20 mouse cellular contexts compared by ENCODE assay signal in genomic region chrX:134160442-134160841, GRCm38 (mm10). TPM values are rescaled to one million over a fixed set of nuclear protein-coding genes. Genes with fewer than 3 reads are reported as not detected.
"Had no signal": no experiment of that assay in that cellular context is flagged by ENCODE, and none has a peak within 500 bp of the region (broad histone marks: within the 10 kb centered on the region; RNA-seq: fewer than 3 reads in every experiment).

No protein-coding gene starts in this region.

- H3K27ac ChIP-seq: left cerebral cortex, adult 2 months; limb, embryonic 15.5 days; liver, embryonic 13.5 days; midbrain, embryonic 10.5 days; neural tube, embryonic 12.5 days; stomach, embryonic 15.5 days had no signal

- H3K4me1 ChIP-seq: liver, embryonic 13.5 days; neural tube, embryonic 12.5 days; stomach, embryonic 15.5 days had no signal

- H3K27me3 ChIP-seq: stomach, embryonic 15.5 days had no signal

- H3K9me3 ChIP-seq: limb, embryonic 15.5 days; liver, embryonic 13.5 days; midbrain, embryonic 10.5 days; neural tube, embryonic 12.5 days; stomach, embryonic 15.5 days had no signal

- H3K9ac ChIP-seq: limb, embryonic 15.5 days; liver, embryonic 13.5 days; neural tube, embryonic 12.5 days; stomach, embryonic 15.5 days had no signal

- H3K4me2 ChIP-seq: limb, embryonic 15.5 days; liver, embryonic 13.5 days; neural tube, embryonic 12.5 days; stomach, embryonic 15.5 days had no signal

- ATAC-seq: intestine, postnatal 0 days had no signal

- DNase-seq: kidney, adult 9 months; kidney, postnatal 14 days; liver, embryonic 13.5 days; lung, adult 18-20 months; midbrain, embryonic 14.5 days; thymus, adult 2 months; thymus, postnatal 25 days had no signal

- H3K36me3 ChIP-seq: limb, embryonic 15.5 days; liver, embryonic 13.5 days; midbrain, embryonic 10.5 days; neural tube, embryonic 12.5 days; stomach, embryonic 15.5 days had no signal

- H3K4me3 ChIP-seq: left cerebral cortex, adult 2 months; limb, embryonic 15.5 days; liver, embryonic 13.5 days; midbrain, embryonic 10.5 days; neural tube, embryonic 12.5 days; stomach, embryonic 15.5 days had no signal

RNA-seq across cellular contexts. Expression of gene Arl13a, which starts 26.9 kb away (rescaled TPM):
- total RNA-seq: layer of hippocampus, adult 8-10 months; layer of hippocampus, postnatal 14 days; left cerebral cortex, adult 2 months; left cerebral cortex, postnatal 14 days; neutrophil, adult 5-6 weeks had no signal
- polyA plus RNA-seq: intestine, postnatal 0 days; large intestine, adult 2 months; limb, embryonic 11.5 days; limb, embryonic 15.5 days; liver, embryonic 13.5 days; lung, embryonic 16.5 days; midbrain, embryonic 10.5 days; midbrain, embryonic 14.5 days; neural tube, embryonic 12.5 days; thymus, adult 2 months had no signal
